Mouse (Mus musculus) frontal cortex, adult (tissue): ENCODE measurements at regions not wholly inside any gene's neighbourhood (a gene's known extent, or its start where the extent isn't known, plus 50 kb on each side); places are given as distances from the start of the nearest gene placed in this dataset.
"Not testable (repeated sequence)": the region's sequence is repeated elsewhere in the genome, so short reads cannot be mapped to it uniquely, and the experiment has no call there.

ENCODE experiments used
- ATAC-seq: cut with Nextera tagmentation; 2 replicates; pipeline ENCODE4 v1.9.2; 2017; ENCODE audit warnings: mild to moderate bottlenecking, moderate library complexity, mixed read lengths; ENCODE audit not compliant: low TSS enrichment

DNA sequence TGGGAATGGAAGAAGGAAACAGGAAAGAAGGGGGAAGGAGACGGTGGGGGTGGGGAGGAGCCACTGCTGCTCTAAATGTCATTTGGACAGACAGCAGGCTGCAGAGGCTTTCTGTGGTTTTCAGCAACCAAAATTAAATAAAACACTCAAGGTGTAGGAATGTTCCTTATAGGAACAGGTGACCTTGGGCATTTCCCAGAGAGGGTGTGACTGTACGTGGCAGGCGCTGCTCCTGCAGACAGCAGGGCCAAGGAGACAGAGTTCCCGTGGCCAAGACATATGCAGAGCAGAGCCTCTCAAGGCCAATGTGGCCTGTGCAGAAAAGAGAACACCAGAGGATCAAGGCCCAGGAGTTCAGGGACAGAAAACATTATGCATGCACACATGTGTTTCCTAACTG lies 175.9 kb upstream of the Afdn start:
- no peak for ATAC-seq

- ATAC-seq: not testable (repeated sequence)
These were observed 170.0 kb upstream of the Afdn start for GRCm38 (mm10) chr17:13590240-13590837.
